Mouse (Mus musculus) gastrocnemius, postnatal 4 days (tissue): ENCODE measurements around the gene Gjd3. TPM values are rescaled to one million over a fixed set of nuclear protein-coding genes. Genes with fewer than 3 reads are reported as not detected.

Experiments used
- DNase-seq, 2 experiments: peaks; one replicate each; pipeline ENCODE4 v3.0.0; 2021 to 2022; ENCODE audit warnings: low spot score in 2 of 2, mixed read lengths in 2 of 2
- total RNA-seq, 2 experiments: library from RNA; stranded (reverse); gene quantifications; 2 replicates each; pipeline ENCODE4 v1.2.3; 2021

Gene Gjd3
- total RNA-seq, 2 experiments from 2014 or later, result 0.69 TPM; not detected in 1

GRCm38 (mm10) chr11:98963191-98964021 lies 19.4 kb downstream of the Gjd3 start:
- DNase-seq, result peak; percentile 79 to 89

DNA sequence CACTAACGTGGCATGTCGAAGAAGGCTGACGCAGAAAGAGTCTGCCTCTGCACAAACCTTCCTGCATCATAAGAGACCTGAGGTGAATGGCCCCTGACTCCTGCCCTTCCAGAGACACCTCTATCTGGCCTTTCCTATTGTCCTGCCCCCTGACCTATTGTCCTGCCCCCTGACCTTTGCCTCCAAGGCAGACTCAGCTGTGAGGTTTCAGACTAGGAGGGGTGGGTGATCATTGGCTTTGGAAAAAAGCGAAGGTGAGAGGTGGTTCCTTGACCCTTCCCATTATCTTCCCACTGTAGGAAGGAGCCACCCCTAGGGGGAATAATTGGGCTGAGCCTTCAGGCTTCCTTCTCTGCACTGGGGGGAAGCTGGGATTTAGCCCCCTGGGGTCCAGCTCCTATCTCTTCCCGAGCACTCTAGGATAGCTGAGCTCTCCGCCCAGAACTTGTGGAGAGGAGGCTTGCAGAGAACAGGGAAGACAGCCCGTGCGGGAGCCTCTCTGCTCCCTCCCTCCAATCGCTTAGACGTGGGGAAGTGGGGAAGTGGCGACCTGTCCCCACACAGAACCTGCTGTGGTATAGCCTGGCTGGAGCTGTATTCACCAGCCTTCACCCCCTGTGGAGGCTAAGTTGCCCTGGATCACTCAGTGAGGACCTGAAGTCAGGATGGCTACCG lies 20.3 kb downstream of the Gjd3 start:
- DNase-seq, result no peak

DNA sequence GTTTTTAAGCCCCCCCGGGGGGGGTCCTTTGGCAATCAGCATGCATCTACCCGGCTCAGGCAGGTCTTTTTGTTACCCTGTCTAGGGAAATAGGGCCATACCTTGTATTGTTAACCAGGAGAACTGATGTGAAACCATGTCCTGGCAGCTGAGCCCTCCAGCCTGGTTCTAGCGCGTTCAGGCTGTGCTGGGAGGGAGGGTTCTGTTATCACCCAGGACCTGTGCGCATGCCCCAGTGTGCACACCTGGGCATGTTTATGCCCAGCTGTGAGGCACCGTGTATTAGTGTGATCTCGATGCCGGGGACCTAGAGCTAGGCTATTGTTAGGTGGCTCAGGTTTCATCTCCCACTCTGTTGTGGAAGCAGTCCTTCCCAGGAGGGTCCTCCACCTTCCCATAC lies 21.1 kb downstream of the Gjd3 start:
- no peak for DNase-seq

DNA sequence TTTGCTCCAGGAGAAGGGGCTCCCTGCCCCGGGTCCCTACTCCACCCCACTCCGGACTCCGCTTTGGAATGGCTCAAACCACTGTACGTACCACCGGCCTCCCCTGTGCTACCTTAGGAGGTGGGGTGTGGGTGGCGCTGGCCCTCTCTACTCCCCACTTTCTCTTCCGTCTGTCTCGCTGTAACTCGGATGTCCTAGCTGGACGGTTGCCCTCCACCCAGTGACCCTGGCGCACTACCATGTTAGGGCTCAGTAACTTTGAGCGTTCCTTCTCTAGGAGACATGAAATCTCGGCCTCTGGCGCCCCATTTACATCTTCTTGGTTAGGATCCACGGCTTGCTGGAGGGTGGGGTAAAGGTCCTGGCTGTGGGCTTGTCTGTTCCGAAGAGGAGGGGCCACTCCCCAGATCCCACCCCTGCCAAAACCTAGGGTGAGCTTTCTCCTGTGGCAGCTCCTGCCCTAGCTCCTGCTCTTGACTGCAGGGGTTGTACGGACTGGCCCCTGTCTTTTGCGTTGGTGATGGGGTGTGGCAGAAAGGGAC lies 21.7 kb downstream of the Gjd3 start:
- peak in 1 of 2 experiments; percentile 48 for DNase-seq

DNA sequence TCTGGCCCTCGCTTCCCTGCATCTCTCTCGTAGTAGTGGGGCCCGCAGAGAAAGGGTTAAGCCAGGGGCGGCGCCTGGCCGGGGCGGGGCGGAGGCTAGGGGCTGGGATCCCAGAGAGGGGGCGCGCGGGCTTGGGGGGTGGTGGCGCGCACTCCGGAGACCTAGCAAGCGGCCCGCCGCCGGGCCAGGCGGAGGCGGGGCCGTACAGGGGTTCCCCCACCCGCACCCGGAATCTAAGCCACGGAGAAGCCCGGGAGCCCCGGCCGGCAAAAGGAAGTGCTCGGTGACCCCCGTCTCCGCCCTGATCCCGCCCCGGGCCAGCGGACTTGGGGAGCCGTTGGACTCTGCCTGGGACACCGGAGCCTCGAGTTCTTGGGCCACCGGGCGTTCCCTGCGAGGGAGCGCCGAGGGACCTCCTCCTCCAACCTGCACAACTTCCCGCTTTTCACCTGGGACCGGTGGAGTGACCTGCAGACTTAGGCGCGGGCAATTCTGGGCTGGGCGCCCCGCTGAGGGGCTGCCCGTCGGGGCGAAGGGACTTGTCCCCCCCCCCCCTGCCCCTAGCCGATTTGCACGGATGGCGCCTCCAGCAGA lies 22.4 kb downstream of the Gjd3 start:
- DNase-seq, result peak; percentile 76 to 84

DNA sequence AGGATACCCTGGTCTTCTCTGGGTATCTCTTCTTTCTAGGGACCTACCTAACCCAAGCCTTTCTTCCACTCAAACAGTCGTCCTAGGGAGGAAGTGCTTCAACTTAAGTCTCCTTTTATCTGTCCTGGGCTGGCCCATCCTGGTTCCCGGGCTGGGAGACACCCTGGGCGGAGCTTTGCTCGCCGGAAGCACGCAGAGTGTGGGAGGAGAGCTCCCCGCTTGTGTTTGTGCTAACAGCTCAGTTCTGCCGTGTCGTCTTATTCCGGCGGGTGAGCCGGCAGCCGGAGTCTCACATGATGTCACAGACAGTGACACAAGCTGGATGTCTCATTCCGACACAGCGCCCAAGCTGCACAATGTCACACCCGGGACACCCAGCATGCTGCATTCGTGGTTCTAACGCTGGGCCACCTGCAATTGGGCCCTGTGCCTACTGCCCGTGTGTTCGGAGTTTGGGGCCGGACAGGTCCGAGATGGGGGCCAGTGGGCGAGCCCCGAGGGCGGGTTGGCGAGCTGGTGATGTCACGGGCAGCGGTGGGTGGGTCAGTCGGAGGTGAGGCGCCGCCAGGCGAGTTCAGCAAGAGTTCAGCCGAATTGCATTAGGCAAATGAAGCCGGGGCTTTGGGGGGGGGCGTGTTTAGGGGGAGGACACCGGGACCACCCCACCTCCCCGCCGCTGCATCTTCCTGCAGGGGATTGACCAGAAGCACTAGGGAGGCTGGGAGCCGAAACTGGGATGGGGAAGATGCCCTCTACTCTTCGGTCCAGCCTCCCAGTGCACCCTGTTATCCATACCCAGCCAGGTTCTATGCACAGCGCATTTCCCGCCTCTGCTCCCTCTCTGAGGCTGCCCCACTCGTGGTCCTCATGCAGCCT lies 23.1 kb downstream of the Gjd3 start:
- DNase-seq, result peak; percentile 67 to 80

- no peak for DNase-seq
Measured at GRCm38 (mm10) chr11:98956340-98956739, 26.5 kb downstream of the Gjd3 start.

DNA sequence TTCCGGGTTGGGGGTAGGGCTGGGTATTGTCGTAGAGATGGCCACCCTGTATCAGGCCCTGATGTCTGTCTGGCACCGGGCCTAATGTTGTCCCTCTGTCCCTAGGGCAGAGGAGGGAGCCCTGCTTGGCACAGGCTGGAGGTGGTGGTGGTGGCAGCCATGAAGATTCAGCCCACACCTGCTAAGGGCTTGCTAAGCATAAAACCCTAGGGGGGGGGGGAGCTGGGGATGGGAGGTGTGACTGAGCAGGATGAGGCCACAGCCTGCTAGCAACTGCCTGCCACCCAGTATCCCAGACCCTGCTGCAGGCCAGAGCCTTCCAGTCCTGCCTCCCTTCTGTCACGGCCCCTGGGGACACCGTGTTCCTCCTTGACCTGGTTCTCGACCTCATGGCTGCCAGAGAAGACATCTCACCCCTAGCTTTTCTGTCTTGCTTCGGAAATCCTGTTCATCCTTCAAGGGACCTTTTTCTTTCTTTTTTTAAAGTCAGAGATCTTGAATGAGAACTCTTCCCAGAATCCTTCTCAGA lies 27.0 kb downstream of the Gjd3 start:
- DNase-seq, result no peak

DNA sequence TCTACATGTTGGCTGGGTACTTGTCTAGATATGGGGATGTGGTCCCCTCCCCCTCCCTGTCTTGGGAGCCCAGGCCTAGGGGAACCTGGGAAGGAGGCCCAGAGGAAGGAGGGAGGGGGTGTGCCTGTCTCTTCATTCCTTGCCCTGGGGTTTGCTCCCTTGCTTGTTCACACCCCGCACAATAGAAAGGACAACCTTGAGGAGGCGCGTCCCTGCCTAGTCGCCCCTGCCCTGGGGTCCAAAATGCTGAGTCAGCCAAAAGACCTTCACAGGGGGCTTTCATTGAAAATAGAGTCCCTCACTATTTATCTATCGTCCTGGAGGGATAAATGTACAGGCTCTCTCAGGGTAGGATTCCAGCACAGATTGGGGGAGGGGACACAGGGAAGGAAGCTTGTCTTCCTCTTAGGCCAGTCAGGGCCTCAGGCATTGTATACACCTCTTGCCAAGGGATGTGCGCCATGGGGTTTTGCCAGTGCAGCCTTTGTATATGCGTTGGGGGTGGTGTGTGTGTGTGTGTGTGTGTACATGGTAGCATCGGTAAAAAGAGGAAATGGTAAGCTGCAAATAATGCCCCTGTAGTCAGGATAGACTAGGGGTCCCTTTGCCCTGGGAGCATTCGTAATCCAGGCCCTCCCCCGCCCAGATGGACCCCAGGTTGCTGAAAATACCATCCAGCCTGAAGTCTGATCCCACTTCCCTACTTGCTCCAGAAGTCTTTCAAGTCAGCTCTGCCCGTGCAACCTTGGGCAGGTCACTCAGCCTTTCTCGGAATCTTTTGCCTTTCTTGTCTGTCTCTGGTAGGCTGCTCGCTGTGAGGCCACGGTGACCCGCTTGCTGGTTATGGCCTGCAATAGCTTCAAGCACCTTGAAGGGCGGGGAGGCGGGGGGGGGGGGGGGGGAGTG lies 27.8 kb downstream of the Gjd3 start:
- DNase-seq, result no peak

DNA sequence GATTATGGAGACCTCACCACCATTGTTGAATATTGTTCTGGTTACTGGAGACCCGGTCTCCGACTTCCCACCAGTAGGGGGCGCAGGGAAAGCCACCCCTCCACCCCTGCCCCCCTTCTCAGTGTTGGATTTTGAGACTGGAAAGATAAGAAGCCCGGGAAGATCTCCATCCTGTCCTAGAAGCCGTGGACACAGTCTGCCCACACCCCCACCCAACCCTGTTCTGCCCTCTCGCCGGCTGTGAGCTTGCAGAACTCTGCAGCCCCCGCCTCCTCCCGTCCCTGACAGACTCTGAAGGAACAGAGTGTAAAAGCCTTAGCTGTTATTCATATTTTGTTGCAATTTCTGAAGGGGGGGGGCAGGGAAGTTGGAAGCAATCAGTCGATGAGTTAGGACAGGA lies 28.4 kb downstream of the Gjd3 start:
- peak in 1 of 2 experiments; percentile 83 for DNase-seq

DNA sequence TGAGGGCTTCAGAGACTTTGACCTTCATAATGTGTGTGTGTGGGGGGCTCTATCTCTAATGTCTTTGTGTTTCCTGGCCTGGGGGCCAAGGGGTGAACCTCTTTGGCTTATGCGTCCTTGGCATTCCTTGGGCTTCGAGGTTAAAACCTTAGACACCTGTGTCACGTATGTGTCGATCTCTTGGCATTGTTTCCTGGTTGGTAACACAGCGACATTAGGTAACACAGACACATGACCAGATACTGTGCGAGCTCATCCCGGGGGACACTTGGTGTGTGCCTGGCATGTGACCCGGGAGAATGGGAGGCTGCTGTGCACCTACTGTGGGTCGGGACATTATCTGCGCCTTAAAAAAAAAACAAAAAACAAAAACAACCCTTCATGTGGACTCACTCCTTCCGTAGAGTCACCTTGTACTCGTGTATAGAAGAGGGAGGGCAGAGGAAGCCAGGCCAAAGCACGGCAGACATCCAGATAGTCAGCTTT lies 28.9 kb downstream of the Gjd3 start:
- no peak for DNase-seq

GRCm38 (mm10) chr11:98953361-98953760 lies 29.5 kb downstream of the Gjd3 start:
- no peak for DNase-seq

DNA sequence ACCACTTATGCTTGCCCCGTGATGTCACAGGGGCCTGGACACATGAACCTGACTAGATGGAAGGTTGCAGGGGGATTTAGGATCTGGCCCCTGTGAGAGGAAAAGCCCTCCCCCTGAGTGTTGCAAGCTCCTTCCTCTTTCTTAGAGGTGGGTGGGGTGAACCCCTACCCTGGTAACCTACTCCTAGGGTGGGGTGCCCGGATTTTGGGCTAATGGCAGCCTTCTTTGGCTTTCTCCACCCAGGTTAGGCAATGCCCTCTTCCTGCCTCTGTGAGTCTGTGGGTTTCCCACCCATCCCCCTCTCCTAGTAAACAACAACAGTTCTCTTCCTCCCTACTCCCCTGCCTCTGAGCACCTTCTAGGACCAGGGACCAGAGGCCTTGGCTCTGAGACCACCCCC lies 30.1 kb downstream of the Gjd3 start:
- DNase-seq, result no peak

DNA sequence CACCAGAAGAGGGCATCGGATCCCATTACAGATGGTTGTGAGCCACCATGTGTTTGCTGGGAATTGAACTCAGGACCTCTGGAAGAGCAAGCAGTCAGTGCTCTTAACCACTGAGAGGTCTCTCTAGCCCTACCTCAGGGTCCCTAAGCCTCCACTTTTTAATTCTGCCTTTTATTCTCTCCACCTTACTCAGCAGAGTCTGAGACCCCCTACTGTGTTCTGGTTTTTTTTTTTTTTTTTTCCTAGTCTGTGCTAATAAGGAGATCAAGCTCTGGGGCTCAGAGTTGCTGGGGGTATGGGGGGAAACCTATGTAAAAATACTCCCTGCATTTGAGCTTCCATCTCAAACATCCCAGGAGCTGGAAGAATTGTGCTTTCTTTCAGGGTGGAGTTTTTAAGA lies 30.7 kb downstream of the Gjd3 start:
- DNase-seq, result no peak

DNA sequence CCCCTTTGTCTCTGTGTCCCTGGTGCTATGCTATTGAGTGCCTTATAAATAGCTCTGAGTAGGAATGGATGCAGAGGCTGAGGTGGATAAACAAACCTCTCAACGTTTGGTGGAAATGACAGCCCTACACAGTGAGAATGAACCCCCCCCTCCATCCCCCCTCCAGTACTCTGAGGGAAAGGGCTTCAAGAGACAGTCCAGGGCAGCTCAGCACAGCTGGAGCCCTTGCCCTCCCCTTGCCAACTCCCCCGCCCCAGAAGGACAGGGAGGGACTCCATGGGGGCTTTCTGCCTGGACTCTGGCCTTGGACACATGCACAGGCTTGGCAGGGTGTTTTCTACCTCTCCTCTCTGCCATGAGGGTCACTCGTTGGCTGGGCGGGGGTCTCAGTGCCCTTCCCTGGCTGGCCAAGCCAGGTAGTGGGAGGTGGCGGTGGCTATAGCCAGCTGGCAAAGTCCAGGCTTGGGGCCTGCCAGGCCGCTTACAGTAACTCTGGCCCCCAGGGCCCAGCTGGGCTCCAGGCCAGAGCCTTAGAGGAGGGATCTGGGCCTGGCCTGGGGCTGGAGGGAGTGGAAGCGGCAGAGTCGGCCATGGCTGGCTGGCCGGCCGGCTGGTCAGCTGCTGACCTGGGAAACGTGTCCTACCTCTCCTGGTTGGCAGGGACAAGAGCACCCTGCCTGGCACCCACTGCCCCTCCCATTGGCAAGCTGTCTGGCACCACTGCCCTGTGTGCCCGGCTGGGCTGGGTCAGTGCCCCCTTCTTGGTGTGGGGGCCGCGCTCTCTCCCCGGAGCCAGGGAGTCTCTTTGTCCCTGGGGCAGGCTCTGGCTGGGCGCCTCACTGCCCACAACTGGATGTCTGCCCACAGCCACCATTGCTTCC lies 31.6 kb downstream of the Gjd3 start:
- DNase-seq, result peak; percentile 91 to 96

DNA sequence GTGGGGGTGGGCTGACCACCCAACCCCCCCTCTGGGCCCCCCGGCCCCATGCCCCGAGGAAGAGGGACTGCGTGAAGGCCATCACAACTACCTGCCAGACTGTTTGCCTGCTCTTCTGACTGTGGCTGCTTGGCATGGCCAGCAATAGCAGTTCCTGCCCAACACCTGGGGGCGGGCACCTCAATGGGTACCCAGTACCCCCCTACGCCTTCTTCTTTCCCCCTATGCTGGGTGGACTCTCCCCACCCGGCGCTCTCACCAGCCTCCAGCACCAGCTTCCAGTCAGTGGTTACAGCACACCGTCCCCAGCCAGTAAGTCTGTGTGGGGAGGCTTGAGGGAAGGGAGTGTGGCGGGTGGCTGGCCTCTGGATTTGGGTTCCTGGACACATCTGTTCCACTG lies 32.3 kb downstream of the Gjd3 start:
- no peak for DNase-seq

DNA sequence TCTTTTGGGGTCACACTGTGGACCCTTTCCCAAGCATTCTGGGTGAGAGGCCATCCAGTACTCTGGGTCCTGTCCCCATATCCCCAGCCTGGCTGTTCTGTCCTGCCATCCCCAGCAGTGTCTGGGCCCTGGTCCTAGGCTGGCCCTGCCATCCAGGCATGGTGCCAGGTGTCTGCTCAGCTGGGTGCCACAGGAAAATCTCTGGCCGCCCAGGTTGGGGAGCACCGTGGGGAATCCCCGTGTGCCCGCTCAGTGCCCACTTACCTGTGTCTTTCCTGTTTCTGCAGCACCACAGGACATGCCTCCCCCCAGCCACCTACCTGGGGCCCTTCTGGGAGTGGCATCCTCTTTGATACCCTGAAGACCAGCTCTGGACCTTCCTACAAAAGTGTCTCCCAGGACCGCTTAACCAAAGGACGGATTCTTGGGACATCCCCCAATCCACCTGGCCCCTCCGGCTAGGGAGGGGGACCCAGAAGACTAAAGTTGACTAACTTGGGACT lies 32.8 kb downstream of the Gjd3 start:
- no peak for DNase-seq

GRCm38 (mm10) chr11:98949242-98949957 lies 33.4 kb downstream of the Gjd3 start:
- DNase-seq, result no peak
